Mouse (Mus musculus) urinary bladder, postnatal 4 days (tissue): ENCODE measurements around the gene Map3k13.
"Not testable (repeated sequence)": the region's sequence is repeated elsewhere in the genome, so short reads cannot be mapped to it uniquely, and the experiment has no call there.

Experiments
- DNase-seq, 2 experiments: peaks; one replicate each; pipeline ENCODE4 v3.0.0; 2021 to 2022; ENCODE audit warnings: low spot score in 2 of 2

Gene Map3k13

GRCm38 (mm10) chr16:21793875-21794696, at the start of gene Map3k13:
Gene Map3k13 (plus strand): TSS chr16:21794346.
- DNase-seq, result peak; percentile 90 to 95

- DNase-seq, result no peak
Measured at GRCm38 (mm10) chr16:21758447-21758846, 35.7 kb upstream of the Map3k13 start.

GRCm38 (mm10) chr16:21768255-21768654, 25.9 kb upstream of the Map3k13 start:
- no peak for DNase-seq

GRCm38 (mm10) chr16:21769667-21770066, 24.5 kb upstream of the Map3k13 start:
- no peak for DNase-seq

GRCm38 (mm10) chr16:21774725-21775124, 19.4 kb upstream of the Map3k13 start:
- no peak for DNase-seq

GRCm38 (mm10) chr16:21778293-21778866, 15.8 kb upstream of the Map3k13 start:
- no peak for DNase-seq

GRCm38 (mm10) chr16:21779149-21779548, 15.0 kb upstream of the Map3k13 start:
- DNase-seq, result no peak

GRCm38 (mm10) chr16:21781277-21781676, 12.9 kb upstream of the Map3k13 start:
- DNase-seq, result no peak

GRCm38 (mm10) chr16:21781895-21782294, 12.3 kb upstream of the Map3k13 start:
- no peak for DNase-seq

GRCm38 (mm10) chr16:21782807-21783206, 11.3 kb upstream of the Map3k13 start:
- no peak for DNase-seq

- DNase-seq, result no peak
Measured at GRCm38 (mm10) chr16:21785000-21785399, 9.1 kb upstream of the Map3k13 start.

- no peak for DNase-seq
Measured at GRCm38 (mm10) chr16:21786317-21786716, 7.8 kb upstream of the Map3k13 start.

- peak; percentile 58 to 68 for DNase-seq
Measured at GRCm38 (mm10) chr16:21787516-21788353, 6.4 kb upstream of the Map3k13 start, which contains the start of gene Ehhadh. Gene Ehhadh (minus strand): TSS chr16:21787807.

- DNase-seq, result no peak
Measured at GRCm38 (mm10) chr16:21788581-21788980, 5.6 kb upstream of the Map3k13 start.

- DNase-seq, result no peak
Measured at GRCm38 (mm10) chr16:21789180-21789579, 5.0 kb upstream of the Map3k13 start.

GRCm38 (mm10) chr16:21790469-21790868, 3.7 kb upstream of the Map3k13 start:
- DNase-seq, result no peak

GRCm38 (mm10) chr16:21791779-21792178, 2.4 kb upstream of the Map3k13 start:
- DNase-seq, result no peak

- DNase-seq, result not testable (repeated sequence)
Measured at GRCm38 (mm10) chr16:21793080-21793810, 901 bp upstream of the Map3k13 start.

GRCm38 (mm10) chr16:21794697-21795045, 525 bp downstream of the Map3k13 start:
- DNase-seq, result no peak

GRCm38 (mm10) chr16:21795071-21795470, 925 bp downstream of the Map3k13 start:
- no peak for DNase-seq

GRCm38 (mm10) chr16:21804258-21804657, 10.1 kb downstream of the Map3k13 start:
- no peak for DNase-seq

- DNase-seq, result no peak
Measured at GRCm38 (mm10) chr16:21806892-21807291, 12.7 kb downstream of the Map3k13 start.
